ENCODE assay signal across 7 mouse cellular contexts in the genomic region with DNA sequence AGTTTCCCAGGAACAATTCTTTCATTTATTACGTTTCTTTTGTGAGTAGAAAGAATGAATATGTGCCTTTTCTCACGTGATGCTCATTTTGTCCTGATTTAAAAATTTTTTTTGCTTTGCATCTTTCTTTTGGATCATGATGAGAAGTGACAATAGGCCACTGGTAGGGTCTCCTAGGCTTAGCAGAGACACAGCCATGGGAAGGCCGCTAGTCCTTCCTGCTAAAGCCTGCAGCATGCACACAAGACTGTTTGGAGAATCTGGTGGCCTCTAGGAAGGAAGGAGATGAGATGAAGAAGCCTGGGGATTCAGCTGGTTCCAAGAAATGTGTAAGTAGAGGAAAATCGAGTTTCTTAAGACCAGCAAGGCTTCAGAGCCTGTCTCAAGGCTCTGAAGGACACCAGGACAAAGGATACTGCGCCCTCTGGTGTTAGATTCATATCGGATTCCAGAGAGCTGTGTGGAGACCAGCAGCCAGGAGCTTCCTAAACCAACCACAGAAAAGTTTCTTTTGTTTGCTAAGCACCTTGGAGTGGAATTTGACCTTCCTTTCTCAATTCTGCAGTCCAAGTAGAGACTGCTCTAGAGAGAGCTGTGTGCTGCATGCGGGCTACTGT.
DNase-seq lines count a peak whose midpoint lies in the region; ATAC-seq and TF ChIP-seq lines count a peak whose summit lies in the region.

No protein-coding gene starts in this region.

- H3K27me3 ChIP-seq in hindbrain, postnatal 0 days (ENCODE audit: insufficient read depth, low read length): no peaks in the 10 kb centered on the region
- peaks cover 25% of the 10 kb centered on the region for H3K27me3 ChIP-seq in small intestine, adult 2 months (ENCODE audit: control insufficient read depth, insufficient read depth, low read length)

- no peak overlapping the region for H3K4me2 ChIP-seq in hindbrain, postnatal 0 days (ENCODE audit: low read depth, low read length)

- H3K27ac ChIP-seq in hindbrain, postnatal 0 days: no peak overlapping the region
- H3K27ac ChIP-seq in small intestine, adult 2 months (ENCODE audit: insufficient read depth, low read depth, low read length): no peak overlapping the region

- ATAC-seq in hindbrain, postnatal 0 days: peak; percentile 79
- ATAC-seq in megakaryocyte progenitor cell, adult 5-6 weeks (replicated peaks; ENCODE audit: poor library complexity): peak; percentile 88

- WGBS in hindbrain, postnatal 0 days: 31% methylated on average over 7 of the region's 7 CpGs
- WGBS in small intestine, adult 2 months: 32% methylated on average over 7 of the region's 7 CpGs

- no peak overlapping the region for H3K9ac ChIP-seq in hindbrain, postnatal 0 days (replicated peaks; ENCODE audit: low read length)

- H3K36me3 ChIP-seq in hindbrain, postnatal 0 days (ENCODE audit: insufficient read depth, low read length): no peaks in the 10 kb centered on the region
- H3K36me3 ChIP-seq in small intestine, adult 2 months (ENCODE audit: control insufficient read depth, insufficient read depth, low read length): no peaks in the 10 kb centered on the region

- no peak for TF ChIP-seq POLR2A in small intestine, adult 2 months (IDR thresholded peaks at IDR 0.05; ENCODE audit: low read depth, low read length)

- H3K4me3 ChIP-seq in hindbrain, postnatal 0 days (ENCODE audit: low read length): no peak overlapping the region
- H3K4me3 ChIP-seq in small intestine, adult 2 months (ENCODE audit: low read depth, low read length): no peak overlapping the region

- DNase-seq in adrenal gland, adult (ENCODE audit: inconsistent age in 2 of 2, low spot score in 1 of 2): peak; percentile 73 to 94
- peak; percentile 83 for DNase-seq in cerebellum, adult 9-11 months
- DNase-seq in frontal cortex, postnatal 36 days (ENCODE audit: low spot score in 2 of 2): peak; percentile 67 to 89
- peak; percentile 96 for DNase-seq in hindbrain, postnatal 0 days (ENCODE audit: low spot score)
- peak; percentile 57 to 63 for DNase-seq in layer of hippocampus, postnatal 36 days

- peak; percentile 82 for TF ChIP-seq CTCF in hindbrain, postnatal 0 days (IDR thresholded peaks at IDR 0.05; ENCODE audit: low read depth)
- TF ChIP-seq CTCF in small intestine, adult 2 months (IDR thresholded peaks at IDR 0.05; ENCODE audit: extremely low read depth, insufficient read length, insufficient replicate concordance, low read depth, low read length): peak; percentile 66; the same call in 1 of the 2 replicates

- H3K4me1 ChIP-seq in hindbrain, postnatal 0 days (ENCODE audit: insufficient read depth, low read length): 0 out of 2 replicates have a peak, but pooled peaks cover 4% of the 10 kb centered on the region
- peaks cover 4% of the 10 kb centered on the region for H3K4me1 ChIP-seq in small intestine, adult 2 months (ENCODE audit: control insufficient read depth, insufficient read depth, insufficient read length, low read length)

- no peaks in the 10 kb centered on the region for H3K9me3 ChIP-seq in hindbrain, postnatal 0 days (ENCODE audit: low read length)
